Mouse (Mus musculus) right cerebral cortex, adult 2 months (tissue): Measurements from ENCODE around the gene Asgr1.

Experiments used
- DNase-seq, 2 experiments: peaks; one replicate each; pipeline ENCODE4 v3.0.0; 2021 to 2022; ENCODE audit warnings: low spot score in 2 of 2

Asgr1 gene

DNA sequence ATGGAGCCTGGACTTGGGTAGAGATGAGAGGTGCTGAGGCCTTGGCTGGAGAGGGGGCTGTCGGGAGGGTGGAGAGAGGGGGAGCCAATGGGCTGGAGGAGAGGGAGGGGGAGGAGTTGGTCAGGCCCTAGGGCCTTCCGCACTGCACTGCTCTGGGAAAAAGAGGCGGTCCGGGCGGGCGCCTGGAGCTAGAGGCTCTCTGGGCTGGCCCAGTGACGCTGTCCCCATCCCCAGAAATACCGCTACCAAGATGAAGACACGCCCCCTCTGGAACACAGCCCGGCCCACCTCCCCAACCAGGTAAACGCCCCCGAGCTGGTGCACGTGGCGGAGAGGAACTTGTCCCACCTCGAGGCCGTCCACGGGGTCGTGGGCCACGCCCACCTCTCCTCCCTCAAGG lies 27.2 kb upstream of the Asgr1 start:
- no peak for DNase-seq

DNA sequence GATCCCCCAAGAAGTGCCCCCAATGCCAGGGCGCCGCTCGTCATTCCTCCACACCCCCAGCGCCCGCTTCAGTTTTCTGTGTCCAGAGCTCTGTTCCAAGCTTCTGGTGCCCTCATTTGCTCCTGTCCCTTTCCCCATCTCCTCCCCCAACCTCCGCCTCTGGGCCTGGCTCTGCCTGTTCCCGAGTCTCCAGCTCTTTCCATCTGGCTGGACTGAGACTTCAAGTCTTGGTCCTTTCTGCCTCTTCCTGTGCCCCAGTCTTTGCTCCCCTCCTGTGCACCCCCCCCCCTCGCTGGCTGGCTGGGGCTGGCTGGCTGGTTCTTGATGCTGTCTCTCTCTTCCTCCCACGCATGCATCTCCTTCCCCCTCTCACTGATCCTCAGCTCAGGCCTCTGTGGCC lies 26.5 kb upstream of the Asgr1 start:
- DNase-seq: peak; percentile 49 to 52

DNA sequence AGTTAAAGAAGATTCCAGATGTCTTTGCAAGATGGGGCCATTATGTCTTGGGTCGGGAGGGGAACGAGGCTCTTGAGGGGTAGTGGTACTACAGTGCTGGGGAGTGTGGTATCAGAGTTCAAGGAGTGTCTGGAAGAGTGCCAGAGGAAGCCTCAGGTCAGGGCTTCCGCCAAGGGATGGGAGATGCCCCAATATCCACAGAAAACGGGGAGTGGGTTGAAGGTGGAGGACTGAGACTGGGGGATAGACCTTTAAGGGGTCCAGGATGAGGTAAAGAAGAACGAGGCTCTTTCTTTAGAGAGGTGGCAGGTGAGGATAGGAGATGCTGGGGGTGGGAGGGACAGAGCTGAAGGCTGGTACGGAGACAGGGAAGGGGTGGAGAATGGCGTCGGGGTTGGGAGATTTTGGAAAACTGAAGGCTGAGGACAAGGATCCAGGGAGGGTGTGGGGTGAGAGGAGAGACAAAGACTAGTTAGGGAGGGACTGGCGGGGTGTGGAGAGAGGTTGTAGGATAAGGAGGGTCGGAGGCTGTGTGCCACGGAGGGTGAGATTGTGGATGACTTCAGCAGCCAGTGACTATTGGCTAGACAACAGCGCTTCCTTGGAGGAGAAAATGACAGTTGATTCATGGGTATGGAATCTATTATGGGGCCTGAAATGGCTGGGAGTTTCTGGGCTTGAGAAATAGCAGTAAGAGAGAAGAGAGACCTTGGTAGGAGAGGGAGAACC lies 25.3 kb upstream of the Asgr1 start:
- no peak for DNase-seq

DNA sequence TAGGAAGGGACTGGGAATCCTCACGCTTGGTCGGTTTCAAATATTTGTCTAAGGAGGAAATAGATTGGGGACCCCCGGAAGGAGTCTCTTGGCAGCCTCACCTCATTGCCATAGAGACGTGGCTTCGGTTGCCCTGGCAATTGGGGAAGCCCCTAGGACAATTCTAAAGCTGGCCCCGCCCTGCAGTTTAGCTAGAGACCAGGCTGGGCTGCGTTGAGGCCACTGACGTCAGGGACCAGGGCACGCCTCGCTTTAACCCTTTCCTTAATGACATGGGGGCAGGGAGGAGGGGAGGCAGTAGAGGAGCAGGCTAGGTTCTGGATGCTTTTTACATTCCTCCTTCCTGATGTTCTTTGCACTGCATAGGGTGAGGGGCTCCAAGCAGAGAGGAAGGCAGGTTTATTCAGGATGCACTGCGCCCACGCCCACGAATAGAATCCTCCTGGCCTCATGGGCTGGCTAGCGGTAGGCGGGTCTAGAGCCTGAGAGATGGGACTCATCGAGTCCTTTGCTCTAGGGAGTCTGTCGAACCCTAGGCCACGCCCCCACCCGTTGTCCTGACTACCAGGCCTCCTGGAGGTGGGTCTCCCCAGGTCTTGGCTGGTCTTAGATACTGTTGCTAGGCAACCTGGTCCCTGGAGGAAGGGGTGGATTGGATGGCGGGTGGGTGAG lies 24.6 kb upstream of the Asgr1 start:
- DNase-seq: peak; percentile 87 to 89

DNA sequence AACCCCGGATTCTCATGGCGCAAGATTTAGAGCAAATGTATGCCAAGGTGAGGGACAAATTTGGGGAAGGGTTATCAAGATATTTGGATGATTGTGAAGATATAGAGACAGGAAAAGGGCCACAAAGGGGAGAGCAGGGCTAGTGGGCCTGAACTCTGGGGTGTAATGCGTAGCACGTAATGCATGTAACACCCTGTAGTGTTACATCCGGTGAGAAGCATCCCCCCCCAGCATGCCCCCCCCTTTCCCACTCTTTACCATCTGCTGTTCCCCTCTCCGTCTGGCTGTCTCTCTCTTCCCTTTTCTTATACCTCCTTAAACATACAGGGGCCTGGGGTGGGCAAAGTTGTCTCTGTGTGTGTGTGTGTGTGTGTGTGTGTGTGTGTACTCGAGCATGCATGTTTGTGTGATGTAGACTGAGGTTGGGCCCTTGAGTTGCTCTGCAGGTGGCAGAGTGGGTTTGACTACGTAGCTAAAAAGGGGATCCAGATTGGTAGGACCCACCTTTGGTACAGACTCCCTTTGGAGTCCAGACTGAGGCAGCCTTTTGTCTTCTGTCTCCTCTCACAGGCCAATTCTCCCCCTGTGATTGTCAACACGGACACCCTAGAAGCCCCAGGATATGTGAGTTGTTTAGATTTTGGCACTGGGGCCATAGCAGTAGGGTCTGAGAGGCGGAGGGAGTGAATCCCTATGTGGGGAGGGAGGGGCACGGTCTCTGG lies 23.9 kb upstream of the Asgr1 start:
- no peak for DNase-seq

DNA sequence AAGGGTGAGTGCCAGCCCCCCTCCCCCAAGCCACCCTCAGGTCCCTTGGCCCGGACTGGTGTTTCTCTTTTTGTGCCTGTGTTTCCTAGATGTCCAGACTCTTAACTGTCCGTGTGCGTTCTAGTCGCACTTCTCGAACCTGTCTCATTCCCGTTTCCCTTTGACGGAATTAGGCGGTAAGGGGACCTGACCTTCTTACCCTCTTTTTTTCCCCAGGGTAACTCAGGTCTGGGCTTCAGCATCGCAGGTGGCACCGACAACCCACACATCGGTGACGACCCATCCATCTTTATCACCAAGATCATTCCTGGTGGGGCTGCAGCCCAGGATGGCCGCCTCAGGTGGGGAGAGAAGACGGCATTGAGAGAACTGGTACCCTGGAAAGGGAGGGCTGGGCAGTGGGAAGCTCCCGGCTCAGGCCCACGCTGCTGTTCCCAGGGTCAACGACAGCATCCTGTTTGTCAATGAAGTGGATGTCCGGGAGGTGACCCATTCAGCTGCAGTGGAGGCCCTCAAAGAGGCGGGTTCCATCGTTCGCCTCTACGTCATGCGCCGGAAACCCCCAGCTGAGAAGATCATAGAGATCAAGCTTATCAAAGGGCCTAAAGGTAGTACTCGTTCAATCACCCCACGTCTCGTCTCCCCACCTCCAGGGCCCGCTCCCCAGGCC lies 23.1 kb upstream of the Asgr1 start:
- DNase-seq: no peak

DNA sequence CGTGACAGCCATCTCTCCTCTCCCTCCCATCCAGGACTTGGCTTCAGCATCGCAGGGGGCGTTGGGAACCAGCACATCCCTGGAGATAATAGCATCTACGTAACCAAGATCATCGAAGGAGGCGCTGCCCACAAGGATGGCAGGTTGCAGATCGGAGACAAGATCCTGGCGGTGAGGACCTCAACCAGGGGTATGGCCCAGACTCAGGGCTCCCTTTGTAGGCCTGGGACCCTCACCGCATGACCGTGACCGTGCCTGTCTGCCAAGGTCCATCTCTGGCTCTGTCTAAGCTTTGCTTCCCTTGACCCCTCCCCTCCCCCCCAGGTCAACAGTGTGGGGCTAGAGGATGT lies 22.6 kb upstream of the Asgr1 start:
- no peak for DNase-seq

DNA sequence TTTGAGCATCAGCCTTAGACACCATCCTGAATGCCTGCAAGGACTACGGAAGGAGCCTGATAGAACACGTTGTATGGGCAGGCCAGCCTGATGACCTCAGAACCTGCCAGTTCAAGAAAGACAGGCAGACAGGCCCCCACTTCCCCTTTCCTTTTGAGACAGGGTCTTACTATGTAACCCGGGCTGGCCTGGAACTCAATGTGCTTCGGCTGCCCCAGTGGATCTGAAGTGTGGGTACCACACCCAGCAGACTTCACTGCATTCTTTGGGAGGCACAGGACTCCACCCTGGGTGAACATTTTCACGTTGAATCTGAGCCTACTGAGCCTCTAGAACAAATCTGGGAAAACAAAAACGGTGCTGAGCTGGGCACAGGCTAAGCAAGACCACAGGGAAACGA lies 15.7 kb upstream of the Asgr1 start:
- DNase-seq: no peak

DNA sequence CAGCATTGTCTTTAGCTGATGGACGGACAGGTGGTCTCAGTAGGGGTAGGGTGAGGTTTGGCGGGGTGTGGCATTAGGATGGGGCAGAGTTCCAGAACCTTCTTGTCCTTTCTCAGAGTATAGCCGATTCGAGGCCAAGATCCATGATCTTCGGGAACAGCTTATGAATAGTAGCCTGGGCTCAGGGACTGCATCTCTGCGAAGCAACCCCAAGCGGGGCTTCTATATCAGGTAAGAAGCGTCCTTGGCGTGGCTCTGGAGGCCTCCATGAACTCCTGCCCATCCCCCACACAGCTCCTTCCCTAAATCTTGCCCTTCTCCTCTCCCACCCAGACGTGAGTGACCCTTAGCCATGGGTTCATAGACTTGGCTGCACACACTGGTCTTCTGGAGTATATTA lies 14.3 kb upstream of the Asgr1 start:
- no peak for DNase-seq

DNA sequence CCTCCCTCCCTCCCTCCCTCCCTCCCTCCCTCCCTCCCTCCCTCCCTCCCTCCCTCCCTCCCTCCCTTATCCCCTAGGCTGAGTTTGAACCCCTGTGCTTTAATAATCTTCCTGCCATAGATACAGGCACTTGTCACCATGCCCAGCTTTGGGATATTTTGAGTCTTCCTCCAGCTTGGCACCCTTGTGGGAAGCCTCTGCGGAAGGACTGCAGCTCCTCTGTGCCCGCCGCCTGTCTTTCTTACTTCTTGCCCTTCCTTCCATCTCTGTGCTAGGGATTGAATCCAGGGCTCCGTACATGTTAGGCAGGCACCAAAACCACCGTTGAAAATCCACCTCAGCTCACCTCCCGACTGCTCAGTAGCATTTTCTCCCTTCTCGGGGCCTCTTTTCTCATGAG lies 13.7 kb upstream of the Asgr1 start:
- DNase-seq: no peak

DNA sequence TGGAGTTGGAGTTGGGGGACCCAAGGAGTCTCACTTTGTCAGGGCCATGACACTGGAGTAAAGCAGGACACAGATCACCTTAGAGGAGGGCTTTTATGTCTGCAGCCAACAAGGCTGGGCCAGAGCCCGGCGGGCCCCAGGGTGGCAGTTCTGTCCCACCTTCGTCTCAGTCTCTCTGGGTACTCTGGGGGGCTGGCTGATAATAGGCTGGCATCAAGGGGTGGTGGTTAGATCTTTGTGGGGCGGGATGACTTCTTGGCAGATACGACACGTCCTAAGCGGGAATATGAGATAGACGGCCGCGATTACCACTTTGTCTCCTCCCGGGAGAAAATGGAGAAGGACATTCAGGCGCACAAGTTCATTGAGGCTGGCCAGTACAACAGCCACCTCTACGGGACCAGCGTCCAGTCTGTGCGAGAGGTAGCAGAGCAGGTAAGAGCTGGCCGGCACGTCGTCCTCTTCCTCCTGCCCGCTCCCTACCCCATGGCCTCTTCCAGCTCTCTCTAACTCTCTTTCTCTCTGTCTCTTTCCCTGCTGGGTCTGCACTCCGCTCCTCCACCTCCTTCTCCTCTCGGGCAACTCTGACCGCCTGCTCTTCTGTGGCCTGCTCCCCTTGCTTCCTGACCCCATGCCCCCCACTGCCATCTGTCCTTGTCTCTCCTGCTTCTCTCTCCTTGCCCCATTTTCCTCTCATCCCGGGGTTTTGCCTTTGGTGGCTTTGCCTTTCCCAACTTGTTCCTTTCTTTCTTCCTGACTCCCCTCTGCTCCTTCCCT lies 11.4 kb upstream of the Asgr1 start:
- no peak for DNase-seq

DNA sequence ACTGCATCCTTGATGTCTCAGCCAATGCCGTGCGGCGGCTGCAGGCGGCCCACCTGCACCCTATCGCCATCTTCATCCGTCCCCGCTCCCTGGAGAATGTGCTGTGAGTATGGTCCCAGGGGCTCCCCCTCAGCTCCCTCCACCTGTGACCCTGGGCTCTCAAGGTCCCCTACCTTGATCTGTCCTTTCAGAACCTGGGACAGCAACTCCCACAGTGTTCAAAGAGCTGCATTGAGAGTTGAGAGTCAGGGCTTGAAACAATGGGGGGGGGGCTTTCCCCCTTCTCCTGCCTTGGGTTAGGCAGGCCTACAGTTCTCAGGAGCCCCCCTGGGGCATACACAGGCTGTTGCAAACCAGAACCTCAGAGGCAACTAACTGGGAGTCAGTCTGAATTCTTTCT lies 10.2 kb upstream of the Asgr1 start:
- DNase-seq: no peak

DNA sequence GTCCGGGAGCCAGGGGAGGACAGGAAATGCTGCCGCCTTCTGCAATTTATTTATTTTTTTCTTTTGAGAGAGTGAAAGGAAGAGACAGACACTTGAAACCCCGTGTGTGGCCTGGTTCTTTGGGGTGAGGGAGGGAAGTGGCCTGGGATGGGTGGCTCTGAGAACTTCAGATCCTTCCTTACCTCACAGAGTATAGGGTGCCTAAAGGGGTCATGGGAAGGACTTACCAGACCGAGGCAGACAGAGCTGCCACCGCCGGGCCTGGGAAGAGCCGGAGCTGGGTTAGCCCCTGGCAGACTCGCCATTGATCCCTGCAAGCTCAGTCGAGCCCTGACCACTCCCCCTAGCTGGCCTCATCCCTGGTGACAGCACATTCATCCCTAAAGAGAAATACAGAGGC lies 8.4 kb upstream of the Asgr1 start:
- no peak for DNase-seq

DNA sequence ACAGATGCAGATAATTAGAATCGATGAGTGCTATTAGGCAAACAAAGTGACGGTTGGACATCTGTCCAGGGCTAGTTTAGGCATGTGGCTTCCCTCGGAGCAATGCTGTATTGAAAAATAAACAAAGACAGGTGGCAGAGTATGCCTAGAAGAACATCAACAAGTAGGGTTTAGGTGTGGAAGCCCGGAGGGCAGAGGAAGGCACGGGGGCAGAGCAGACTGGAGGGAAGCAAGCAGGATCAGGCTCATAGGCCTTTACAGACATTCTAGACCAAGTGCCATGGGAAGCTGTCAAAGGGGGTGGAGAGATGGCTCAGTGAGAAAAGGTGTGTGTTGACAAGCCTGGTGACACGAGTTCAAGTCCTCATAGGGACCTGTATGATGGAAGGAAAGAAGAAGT lies 4.5 kb upstream of the Asgr1 start:
- DNase-seq: no peak

DNA sequence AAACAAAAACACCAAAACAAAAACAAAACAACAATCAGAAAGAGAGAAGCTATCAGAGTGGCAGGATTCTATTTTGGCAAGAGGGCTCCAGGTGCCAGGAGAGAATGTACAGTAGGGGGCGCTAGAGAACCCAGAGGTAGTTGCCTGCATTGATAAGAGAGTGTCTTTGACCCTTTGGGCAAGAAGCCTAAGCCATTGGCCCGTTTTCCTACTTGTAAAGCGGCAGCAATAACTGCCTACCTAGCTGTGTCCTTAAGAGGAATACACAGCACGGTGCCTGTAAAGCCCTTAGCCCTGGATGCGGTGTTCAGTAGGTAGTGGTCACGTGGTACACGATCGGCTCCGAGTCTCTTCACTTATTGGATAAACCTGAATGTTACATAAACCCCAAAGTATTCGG lies 4.1 kb upstream of the Asgr1 start:
- DNase-seq: peak in 1 of 2 experiments; percentile 49

DNA sequence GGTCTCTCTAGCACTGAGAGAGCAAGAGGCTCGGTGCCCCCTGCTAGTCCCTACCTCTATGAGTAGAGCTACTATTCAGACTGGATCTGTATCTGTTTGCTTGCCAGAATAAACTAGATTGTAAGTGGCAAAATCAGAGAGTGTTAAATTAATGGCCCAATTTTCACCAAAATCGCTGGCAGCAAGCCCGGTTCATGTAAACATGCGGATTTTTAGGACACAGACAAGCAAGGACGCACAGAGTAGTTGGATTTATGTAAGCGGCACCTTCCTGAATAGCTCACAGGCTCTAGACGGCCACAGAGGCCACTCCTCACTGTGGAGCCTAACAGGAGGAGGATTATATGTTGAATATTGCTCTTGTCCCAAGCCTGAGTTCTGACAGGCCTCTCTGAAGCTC lies 729 bp upstream of the Asgr1 start:
- DNase-seq: no peak

DNA sequence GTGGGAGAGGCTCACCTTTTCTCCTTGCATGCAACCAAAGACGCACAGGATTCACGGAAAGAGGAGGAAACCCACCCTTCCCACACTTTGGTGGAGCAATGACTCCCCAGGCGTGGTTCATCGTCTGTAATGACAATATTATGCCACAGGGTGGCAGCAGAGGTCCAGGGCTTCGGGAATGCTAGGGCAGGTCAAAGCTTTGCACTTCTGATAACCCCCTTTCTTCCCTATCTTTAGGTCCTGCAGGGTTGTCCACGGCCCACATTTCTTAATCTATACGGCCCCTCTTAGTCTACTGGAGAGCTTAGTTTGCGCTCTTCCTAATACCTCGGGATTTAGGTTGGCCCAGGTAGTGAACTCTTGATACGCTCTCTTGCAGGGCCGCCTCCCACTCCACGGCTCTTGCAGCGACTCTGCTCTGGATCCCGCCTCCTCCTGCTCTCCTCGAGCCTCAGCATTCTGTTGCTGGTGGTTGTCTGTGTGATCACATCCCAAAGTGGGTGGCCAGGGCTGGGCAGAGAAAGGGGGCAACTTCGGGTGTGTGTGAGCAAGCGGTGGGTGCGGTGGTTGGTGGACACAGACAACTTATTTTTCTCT lies 1.8 kb downstream of the Asgr1 start:
- DNase-seq: peak; percentile 59 to 81

DNA sequence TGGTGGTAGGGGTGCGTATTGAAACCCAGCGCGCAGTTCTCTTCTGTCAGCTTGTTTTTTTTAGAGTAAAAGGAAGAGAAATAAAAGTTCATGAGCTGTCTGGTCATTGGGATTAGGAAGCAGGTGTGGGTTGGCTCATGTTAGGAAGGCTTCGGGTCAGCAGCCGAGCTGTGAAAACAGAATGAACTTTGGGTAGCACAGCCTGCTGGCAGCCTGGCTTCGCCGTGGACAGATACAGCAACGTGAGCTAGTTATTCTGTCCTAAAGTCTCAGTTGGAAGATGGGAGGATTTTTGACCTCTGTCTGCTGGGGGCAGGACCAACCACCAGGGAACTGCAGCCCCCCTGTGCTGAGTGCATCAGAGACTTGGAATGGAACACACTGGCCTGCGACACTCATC lies 3.9 kb downstream of the Asgr1 start:
- DNase-seq: no peak

DNA sequence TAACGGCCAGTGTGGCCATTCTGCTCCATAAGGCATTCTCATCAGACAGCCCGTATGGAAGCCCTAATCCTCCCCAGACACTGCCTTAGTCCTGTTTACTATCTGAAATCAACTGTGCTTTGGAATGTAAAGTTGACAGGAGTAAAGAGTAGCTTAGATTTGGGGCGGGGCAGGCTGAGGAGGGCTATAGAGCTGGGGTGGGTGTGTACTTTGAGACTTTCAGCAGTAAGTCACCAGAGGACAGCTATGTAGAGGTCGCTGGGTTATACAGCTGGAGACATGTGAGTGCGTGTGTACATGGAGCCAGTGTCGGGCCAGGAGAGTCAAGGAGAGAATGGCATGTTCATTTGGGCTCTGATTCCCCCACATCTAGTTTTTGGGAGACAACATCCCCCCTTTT lies 6.0 kb downstream of the Asgr1 start:
- no peak for DNase-seq

DNA sequence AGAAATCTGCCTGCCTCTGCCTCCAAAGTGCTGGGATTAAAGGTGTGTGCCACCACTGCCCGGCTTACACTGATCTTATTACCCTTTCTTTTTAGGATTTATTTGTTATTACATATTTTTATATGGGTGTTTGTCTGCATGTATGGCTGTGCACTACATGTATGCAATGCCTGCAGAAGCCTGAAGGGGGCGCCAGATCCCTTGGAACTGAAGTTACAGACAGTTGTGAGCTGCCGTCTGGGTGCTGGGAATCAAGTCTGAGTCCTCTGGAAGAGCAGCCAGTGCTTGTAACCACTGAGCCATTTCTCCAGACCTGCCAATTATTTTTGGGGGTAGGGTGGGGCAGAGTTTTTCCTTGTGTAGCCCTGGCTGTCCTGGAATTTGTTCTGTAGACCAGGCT lies 9.2 kb downstream of the Asgr1 start:
- DNase-seq: no peak

DNA sequence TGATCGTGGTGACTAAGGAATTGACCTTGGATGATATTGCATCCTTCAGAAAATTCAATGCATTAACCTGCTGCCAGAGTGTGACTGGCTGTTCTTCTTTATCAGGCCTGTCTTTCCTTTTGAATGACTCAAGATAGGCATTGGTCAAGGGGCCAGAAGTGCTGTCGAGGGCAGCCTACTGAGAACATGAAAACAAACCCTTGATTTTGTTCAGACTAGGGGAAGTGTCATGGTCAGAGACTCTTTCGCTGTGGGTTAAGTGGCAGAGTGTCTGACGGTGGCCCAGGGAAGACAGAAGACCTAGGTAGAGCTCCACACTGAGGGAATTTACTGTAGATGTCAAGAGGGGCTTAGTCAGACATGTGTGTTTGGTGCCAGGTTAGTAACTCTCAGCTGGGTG lies 12.8 kb downstream of the Asgr1 start:
- no peak for DNase-seq

DNA sequence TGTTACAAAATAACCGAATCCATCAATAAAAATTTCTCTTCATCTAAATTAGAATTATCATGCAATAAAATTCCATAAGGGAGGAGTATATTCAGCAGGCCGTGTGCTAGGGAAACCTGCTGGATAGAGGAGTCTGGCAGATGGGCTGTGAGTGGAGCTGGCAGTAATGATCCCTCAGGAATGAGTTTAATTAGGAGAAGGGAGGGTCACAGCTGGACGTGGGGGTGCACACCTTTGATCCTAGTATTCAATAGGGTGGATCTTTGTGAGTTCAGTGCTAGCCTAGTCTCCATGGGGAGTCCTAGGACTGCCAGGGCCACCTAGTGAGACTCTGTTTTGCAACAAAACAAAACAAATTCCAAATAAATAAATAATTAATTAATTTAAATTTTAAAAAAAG lies 14.4 kb downstream of the Asgr1 start:
- no peak for DNase-seq
